Mouse (Mus musculus) brain, embryonic 14.5 days (tissue): Measurements from ENCODE around the gene Cdpf1.

Source experiments
- CTCF ChIP-seq: fragments of 200-500 bp; IDR thresholded peaks from 2 replicates; pipeline ENCODE4 v1.5.1; 2012; ENCODE audit warnings: inconsistent platforms, mild to moderate bottlenecking, moderate library complexity, borderline replicate concordance; ENCODE audit not compliant: insufficient read depth, insufficient read length; ENCODE audit errors: extremely low read depth
- POLR2A ChIP-seq: fragments of 200-500 bp; IDR thresholded peaks from 2 replicates; pipeline ENCODE4 v1.6.1; 2012; ENCODE audit warnings: mild to moderate bottlenecking, inconsistent platforms, borderline replicate concordance; ENCODE audit not compliant: poor library complexity, insufficient read depth, insufficient read length, severe bottlenecking; ENCODE audit errors: extremely low read depth

DNA sequence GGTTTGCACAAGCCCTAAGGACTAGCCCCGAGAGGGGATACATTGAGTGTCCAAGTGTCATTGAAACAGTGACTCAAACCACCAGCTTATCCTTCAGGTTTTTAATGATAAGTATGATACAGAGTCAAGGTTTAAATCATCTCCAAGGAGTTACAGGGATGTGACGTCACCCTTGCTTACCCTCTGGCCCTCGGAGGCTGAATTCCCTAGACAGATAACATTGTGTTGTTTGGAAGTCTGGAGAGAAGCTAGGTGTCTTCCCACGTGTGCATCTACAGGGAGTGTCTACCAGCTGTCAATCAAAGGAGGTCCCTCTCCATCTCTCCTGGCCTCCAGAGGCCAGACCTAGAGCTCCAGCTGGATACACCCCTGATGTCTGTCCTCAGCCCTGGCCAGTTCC, 4.6 kb downstream of the Cdpf1 start:
- TF ChIP-seq CTCF = no peak
- TF ChIP-seq POLR2A = no peak
